Mouse (Mus musculus): ENCODE results near the gene Gm44502.
A peak's percentile ranks its signal among the peaks of the same experiment; 100 is the strongest.

The Gm44502 gene

GRCm38 (mm10) chr15:89429352-89430221 lies at the start of gene Gm44502, which contains the start of the genes C730034F03Rik and Chkb:
Gene Gm44502, minus strand, starts transcription at chr15:89429696.
Gene C730034F03Rik, plus strand, starts transcription at chr15:89429589.
Gene Chkb, minus strand, starts transcription at chr15:89429908.
- DNase-seq (ENCODE audit: low spot score in 2 of 2) = peak; percentile 89 to 90

- no peak for DNase-seq (ENCODE audit: low spot score in 2 of 2)
These were observed 49.1 kb upstream of the Gm44502 start for GRCm38 (mm10) chr15:89478622-89479021.

- no peak for DNase-seq (ENCODE audit: low spot score in 2 of 2)
These were observed 48.3 kb upstream of the Gm44502 start for GRCm38 (mm10) chr15:89477806-89478205.

DNA sequence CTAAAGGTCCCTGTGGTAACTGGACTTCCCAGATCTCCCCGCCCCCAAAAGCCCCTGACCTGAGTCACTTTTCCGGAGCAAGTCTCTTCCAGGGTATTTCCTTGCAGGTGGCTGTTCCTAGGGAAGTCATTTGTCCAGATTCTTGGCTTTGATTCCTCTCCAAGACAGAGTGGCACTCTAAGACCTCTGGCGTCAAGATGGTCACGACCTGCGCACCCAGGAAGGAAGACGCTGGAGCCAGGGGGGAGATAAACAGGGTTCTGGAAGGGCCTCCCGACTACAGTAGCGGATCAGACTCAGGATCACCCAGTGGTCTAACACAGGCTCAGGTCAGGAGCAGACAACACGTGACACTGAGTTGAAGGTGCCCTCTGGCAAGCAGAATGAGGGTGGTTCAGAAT lies 47.6 kb upstream of the Gm44502 start, which contains the start of gene Arsa:
Gene Arsa, minus strand, starts transcription at position 335 of the 401 bp plus-strand sequence.
- no peak for DNase-seq (ENCODE audit: low spot score in 2 of 2)

DNA sequence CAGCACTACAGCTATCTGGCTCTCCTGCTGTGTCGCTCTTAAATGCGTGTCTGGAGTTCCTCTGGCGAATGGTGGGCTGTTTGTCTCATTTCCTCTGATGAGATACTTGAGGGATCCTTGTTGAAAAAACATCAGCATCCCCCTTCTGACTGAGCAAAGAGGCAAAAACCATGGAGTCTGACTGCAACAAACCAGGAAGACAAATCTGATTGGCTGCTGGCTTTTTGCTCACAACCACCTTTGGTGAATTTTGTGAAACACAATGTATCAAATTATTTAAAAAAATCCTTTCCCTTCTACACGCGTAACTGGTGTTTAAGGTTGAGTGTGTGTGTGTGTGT lies 46.9 kb upstream of the Gm44502 start:
- no peak for DNase-seq (ENCODE audit: low spot score in 2 of 2)

DNA sequence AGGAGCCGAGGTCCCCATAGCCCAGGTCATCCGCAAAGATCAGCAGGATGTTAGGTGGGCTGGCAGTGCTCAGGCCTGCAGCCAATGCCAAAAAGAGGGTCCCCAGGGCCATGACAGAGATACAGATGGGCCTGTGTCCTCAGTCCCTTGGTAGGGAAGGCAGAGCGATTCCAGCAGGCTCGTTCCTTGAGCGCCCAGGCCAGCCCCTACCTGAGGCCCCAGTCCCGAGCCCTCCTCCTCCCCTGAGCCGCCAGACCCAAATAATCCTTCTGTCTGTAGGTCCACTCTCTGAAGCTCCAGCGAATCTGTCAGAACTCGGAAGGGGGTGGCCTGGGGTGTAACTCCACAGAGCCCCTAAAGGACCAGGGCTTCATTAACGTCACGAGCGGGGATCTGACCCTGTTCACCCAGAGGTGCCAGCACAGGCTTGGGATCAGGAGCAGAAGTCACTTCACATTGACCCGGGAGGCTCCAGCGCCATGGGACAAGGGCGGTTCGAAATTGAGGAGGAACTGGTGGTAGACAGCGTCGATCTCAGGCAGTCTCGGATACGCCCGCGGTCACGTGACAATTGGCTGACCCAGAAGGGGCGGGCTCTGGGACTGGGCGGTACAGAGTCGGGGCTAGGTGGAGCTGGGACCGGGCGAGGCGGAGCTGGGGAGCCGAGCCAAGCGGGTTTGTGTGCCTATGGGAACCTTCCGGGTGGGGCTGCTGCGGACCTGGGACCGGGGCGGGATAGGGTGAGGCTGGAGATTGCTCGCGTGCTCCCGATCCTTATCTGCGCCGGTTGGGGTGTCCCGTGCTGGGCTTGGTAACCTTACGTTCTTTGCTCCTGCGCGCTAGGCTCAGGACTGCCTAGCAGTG lies 46.3 kb upstream of the Gm44502 start:
- peak; percentile 87 to 88 for DNase-seq (ENCODE audit: low spot score in 2 of 2)

DNA sequence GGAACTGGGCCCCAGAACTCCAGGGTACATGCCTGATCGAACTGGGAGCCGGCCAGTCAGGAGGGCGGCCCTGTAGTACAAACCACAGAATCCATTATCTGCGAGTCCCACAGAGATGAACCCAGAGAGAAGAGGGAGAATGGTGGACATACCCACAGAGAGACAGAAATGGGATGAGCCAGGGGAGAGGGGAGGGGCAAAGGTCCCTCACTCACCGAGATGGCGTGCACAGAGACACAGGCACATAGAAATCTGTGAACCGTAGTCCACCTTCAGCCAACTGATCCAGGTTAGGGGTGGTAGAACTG lies 45.8 kb upstream of the Gm44502 start:
- no peak for DNase-seq (ENCODE audit: low spot score in 2 of 2)

- DNase-seq (ENCODE audit: low spot score in 2 of 2) = no peak
These were observed 45.2 kb upstream of the Gm44502 start for GRCm38 (mm10) chr15:89474596-89475292.

- DNase-seq (ENCODE audit: low spot score in 2 of 2) = no peak
These were observed 44.4 kb upstream of the Gm44502 start for GRCm38 (mm10) chr15:89473921-89474320.

GRCm38 (mm10) chr15:89473370-89473769 lies 43.9 kb upstream of the Gm44502 start:
- DNase-seq (ENCODE audit: low spot score in 2 of 2) = no peak

GRCm38 (mm10) chr15:89471476-89471875 lies 42.0 kb upstream of the Gm44502 start:
- DNase-seq (ENCODE audit: low spot score in 2 of 2) = no peak

- no peak for DNase-seq (ENCODE audit: low spot score in 2 of 2)
These were observed 39.1 kb upstream of the Gm44502 start for GRCm38 (mm10) chr15:89468577-89468976.

DNA sequence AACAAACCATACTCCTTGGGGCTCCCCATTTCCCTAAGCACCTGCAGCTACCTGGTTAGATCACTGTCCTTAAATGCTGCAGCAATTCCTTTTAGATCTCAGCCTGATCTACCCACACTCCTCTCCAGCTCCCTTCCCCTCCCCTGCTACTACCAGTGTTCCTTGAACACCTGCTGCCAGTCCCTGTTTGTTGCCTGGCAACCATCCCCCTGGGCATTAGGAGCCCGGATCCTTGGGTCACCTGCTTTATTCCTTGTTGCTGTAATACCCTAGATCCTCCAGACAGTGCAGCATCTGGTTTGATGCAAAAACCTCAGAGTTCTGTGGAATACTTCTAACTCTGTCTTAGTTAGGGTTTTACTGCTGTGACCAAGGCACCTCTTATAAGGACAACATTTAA lies 35.6 kb upstream of the Gm44502 start:
- DNase-seq (ENCODE audit: low spot score in 2 of 2) = no peak

- DNase-seq (ENCODE audit: low spot score in 2 of 2) = no peak
These were observed 34.1 kb upstream of the Gm44502 start for GRCm38 (mm10) chr15:89463334-89464235.

GRCm38 (mm10) chr15:89462176-89462575 lies 32.7 kb upstream of the Gm44502 start:
- DNase-seq (ENCODE audit: low spot score in 2 of 2) = no peak

DNA sequence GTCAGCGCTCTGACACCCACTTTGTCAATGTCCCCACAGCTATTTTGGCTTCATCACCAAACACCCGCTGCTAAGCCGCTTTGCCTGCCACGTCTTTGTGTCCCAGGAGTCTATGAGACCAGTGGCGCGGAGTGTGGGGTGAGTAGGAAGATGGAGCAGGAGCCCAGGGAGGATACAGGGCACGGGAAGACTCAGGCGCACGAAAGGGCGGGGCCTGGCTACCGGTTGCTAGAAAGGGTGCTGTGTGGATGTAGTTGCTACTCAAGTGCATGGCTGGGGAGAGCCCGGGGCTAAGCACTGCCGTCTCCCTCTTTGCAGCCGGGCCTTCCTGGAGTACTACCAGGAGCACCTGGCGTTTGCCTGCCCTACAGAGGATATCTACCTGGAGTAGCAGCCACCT lies 31.8 kb upstream of the Gm44502 start:
- no peak for DNase-seq (ENCODE audit: low spot score in 2 of 2)

- DNase-seq (ENCODE audit: low spot score in 2 of 2) = no peak
These were observed 30.8 kb upstream of the Gm44502 start for GRCm38 (mm10) chr15:89460298-89460697.

GRCm38 (mm10) chr15:89459821-89460220 lies 30.3 kb upstream of the Gm44502 start:
- DNase-seq (ENCODE audit: low spot score in 2 of 2) = no peak

DNA sequence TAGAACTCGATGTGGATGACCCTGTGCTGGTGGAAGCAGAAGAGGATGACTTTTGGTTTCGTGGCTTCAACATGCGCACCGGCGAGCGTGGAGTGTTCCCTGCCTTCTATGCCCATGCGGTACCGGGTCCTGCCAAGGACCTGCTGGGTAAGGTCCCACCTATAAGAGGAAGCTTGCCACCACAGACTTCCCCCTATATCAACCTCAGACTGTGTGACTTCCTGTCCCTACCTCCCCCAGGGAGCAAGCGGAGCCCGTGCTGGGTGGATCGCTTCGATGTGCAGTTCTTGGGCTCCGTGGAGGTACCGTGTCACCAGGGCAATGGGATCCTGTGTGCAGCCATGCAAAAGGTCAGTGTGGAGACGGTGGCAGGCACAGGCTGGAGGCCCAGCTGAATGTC lies 29.4 kb upstream of the Gm44502 start:
- DNase-seq (ENCODE audit: low spot score in 2 of 2) = no peak

DNA sequence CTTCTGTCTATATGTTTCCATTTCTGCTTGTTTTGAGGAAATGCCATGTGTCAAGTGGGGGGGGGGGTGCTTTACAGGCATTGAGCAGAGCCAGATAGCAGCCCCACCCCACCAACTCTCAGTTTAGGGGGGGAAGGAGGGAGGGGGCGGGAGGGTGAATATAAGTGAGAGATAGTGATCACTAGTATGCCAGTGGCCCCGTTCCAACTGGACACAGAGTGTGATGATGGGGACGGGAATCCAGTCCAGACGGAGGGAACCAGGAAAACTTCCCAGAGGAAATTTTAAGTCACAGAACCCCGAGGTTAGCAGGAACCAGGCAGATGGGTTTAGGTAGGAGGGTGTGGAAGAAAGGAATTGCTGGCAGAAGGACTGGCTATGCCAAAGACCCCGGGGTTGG lies 26.1 kb upstream of the Gm44502 start:
- DNase-seq (ENCODE audit: low spot score in 2 of 2) = no peak

DNA sequence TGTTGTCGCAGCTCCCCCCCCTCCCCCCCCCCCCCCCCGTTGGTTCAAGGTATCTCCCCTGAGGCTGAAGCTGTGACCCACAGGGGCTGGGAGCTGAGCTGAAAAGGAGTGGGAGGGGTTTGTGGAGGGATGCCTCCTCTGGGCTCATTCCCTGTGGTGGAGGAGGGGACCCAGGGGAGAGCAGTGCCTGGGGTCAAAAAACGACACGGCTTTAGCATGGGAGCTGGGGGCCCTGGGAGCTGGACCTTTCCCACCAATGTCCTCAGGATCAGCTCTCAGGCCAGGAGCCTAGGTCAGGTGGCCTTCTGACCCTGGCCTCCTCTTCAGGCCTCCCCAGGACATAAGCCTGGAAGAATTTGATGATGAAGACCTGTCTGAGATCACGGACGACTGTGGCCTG lies 25.4 kb upstream of the Gm44502 start:
- DNase-seq (ENCODE audit: low spot score in 2 of 2) = no peak
